Mouse (Mus musculus) hindbrain, postnatal 0 days (tissue): ENCODE measurements around the gene Wdr20. TPM values are rescaled to one million over a fixed set of nuclear protein-coding genes. Genes with fewer than 3 reads are reported as not detected.
A peak's percentile ranks its signal among the peaks of the same experiment; 100 is the strongest.

Experiments used
- ATAC-seq: fragments of 200-750 bp; cut with Nextera tagmentation; 2 replicates; pipeline ENCODE4 v1.8.0; 2017; ENCODE audit warnings: mild to moderate bottlenecking, moderate TSS enrichment, moderate library complexity
- DNase-seq: peaks from one replicate; pipeline ENCODE4 v3.0.0-alpha.2; 2015; ENCODE audit warnings: low spot score
- H3K27ac ChIP-seq: fragments of 300-500 bp; sonication (generic); 2 replicates; pipeline ENCODE4 v1.5.1; 2014; ENCODE audit warnings: mild to moderate bottlenecking
- H3K27me3 ChIP-seq: fragments of 300-500 bp; sonication (generic); 2 replicates; pipeline ENCODE4 v1.6.1; 2014; ENCODE audit warnings: low read length, mixed read lengths; ENCODE audit not compliant: insufficient read depth
- H3K36me3 ChIP-seq: fragments of 300-500 bp; sonication (generic); 2 replicates; pipeline ENCODE4 v1.6.1; 2014; ENCODE audit warnings: low read length, mixed read lengths; ENCODE audit not compliant: insufficient read depth
- H3K4me1 ChIP-seq: fragments of 300-500 bp; sonication (generic); 2 replicates; pipeline ENCODE4 v1.6.1; 2014; ENCODE audit warnings: antibody characterized with exemption, low read length, mixed read lengths; ENCODE audit not compliant: insufficient read depth
- H3K4me2 ChIP-seq: fragments of 300-500 bp; sonication (generic); 2 replicates; pipeline ENCODE4 v1.6.1; 2014; ENCODE audit warnings: low read depth, mild to moderate bottlenecking, low read length, moderate library complexity, mixed read lengths
- H3K4me3 ChIP-seq: fragments of 300-500 bp; sonication (generic); 2 replicates; pipeline ENCODE4 v1.5.1; 2014; ENCODE audit warnings: low read length
- H3K9ac ChIP-seq: fragments of 300-500 bp; sonication (generic); replicated peaks from 2 replicates; pipeline ENCODE4 v1.6.1; 2014; ENCODE audit warnings: mild to moderate bottlenecking, low read length, moderate library complexity, mixed read lengths
- H3K9me3 ChIP-seq: fragments of 300-500 bp; sonication (generic); 2 replicates; pipeline ENCODE4 v1.6.1; 2016; ENCODE audit warnings: low read length, mixed read lengths
- CTCF ChIP-seq: IDR thresholded peaks from 2 replicates; pipeline ENCODE4 v1.5.1; 2016; ENCODE audit warnings: antibody characterized with exemption, control low read depth, low read depth
- WGBS: fragments of 180-500 bp; shearing (Covaris S2); extraction: QIAGEN DNeasy Blood & Tissue Kit; methylation state at CpG from one replicate; pipeline ENCODE4 v1.1.7; 2014; 5-methylcytosine and 5-hydroxymethylcytosine counted together
- polyA plus RNA-seq: library from polyadenylated mRNA; unstranded; fragments of >200 nt; fragmentation: Nextera tagmentation; extraction: Ambion mirVana; gene quantifications from 2 replicates; pipeline ENCODE4 v1.2.1, GENCODE M21; 2015
- total RNA-seq: library from RNA; depleted of rRNA; stranded (reverse); fragments of >200 nt; gene quantifications from 2 replicates; pipeline ENCODE4 v1.2.3, GENCODE M21; 2014

Wdr20 gene
- total and polyA plus RNA-seq, 2 experiments from 2014 or later, result 17.1 to 28.8 TPM

GRCm38 (mm10) chr12:110762321-110762720, 24.6 kb downstream of the Wdr20 start:
- no peaks in the 10 kb centered on the region for H3K4me1 ChIP-seq
- H3K27me3 ChIP-seq, result no peaks in the 10 kb centered on the region
- peak; percentile 60 for DNase-seq
- no peak overlapping the region for H3K4me3 ChIP-seq
- ATAC-seq, result no peak
- no peak overlapping the region for H3K9ac ChIP-seq
- 49% methylated on average over 2 of the region's 2 CpGs for WGBS
- no peak for TF ChIP-seq CTCF
- H3K4me2 ChIP-seq, result no peak overlapping the region
- no peaks in the 10 kb centered on the region for H3K36me3 ChIP-seq
- H3K9me3 ChIP-seq, result no peaks in the 10 kb centered on the region
- no peak overlapping the region for H3K27ac ChIP-seq

GRCm38 (mm10) chr12:110764531-110764930, 26.8 kb downstream of the Wdr20 start:
- 89% methylated on average over 5 of the region's 5 CpGs for WGBS
- Histone ChIP-seq H3K4me2 (no peak overlapping the region), H3K9me3 (no peaks in the 10 kb centered on the region), H3K9ac (no peak overlapping the region), H3K27ac (no peak overlapping the region), H3K4me3 (no peak overlapping the region), H3K27me3 (no peaks in the 10 kb centered on the region), H3K36me3 (no peaks in the 10 kb centered on the region), H3K4me1 (peaks cover 4% of the 10 kb centered on the region; the same call in 1 of the 2 replicates)
- DNase-seq (no peak), ATAC-seq (no peak)
- no peak for TF ChIP-seq CTCF

- Histone ChIP-seq H3K4me3 (no peak overlapping the region), H3K4me1 (peaks cover 5% of the 10 kb centered on the region; the same call in 1 of the 2 replicates), H3K27me3 (no peaks in the 10 kb centered on the region), H3K4me2 (no peak overlapping the region), H3K9me3 (no peaks in the 10 kb centered on the region), H3K9ac (0 out of 2 replicates have a peak overlapping the region, but pooled peaks have one; percentile 2), H3K27ac (no peak overlapping the region), H3K36me3 (no peaks in the 10 kb centered on the region)
- no peak for DNase-seq
- no peak for TF ChIP-seq CTCF
- ATAC-seq, result no peak
These were observed 30.8 kb downstream of the Wdr20 start for GRCm38 (mm10) chr12:110768562-110768961.

GRCm38 (mm10) chr12:110769660-110770297, 32.0 kb downstream of the Wdr20 start:
- 0 out of 2 replicates have a peak overlapping the region, but pooled peaks have one; percentile 2 for H3K9ac ChIP-seq
- no peak overlapping the region for H3K4me2 ChIP-seq
- H3K36me3 ChIP-seq, result no peaks in the 10 kb centered on the region
- no peak overlapping the region for H3K4me3 ChIP-seq
- peak overlapping the region; percentile 26 for H3K27ac ChIP-seq
- H3K27me3 ChIP-seq, result no peaks in the 10 kb centered on the region
- no peak for TF ChIP-seq CTCF
- ATAC-seq (no peak), DNase-seq (no peak)
- H3K9me3 ChIP-seq, result no peaks in the 10 kb centered on the region
- H3K4me1 ChIP-seq, result peaks cover 5% of the 10 kb centered on the region; the same call in 1 of the 2 replicates
- WGBS, result 58% methylated on average over 6 of the region's 6 CpGs

- ATAC-seq, result no peak
- TF ChIP-seq CTCF, result no peak
- 88% methylated on average over 10 of the region's 10 CpGs for WGBS
These were observed 32.9 kb downstream of the Wdr20 start for GRCm38 (mm10) chr12:110770479-110771247.

GRCm38 (mm10) chr12:110771961-110772360, 34.2 kb downstream of the Wdr20 start:
- no peaks in the 10 kb centered on the region for H3K27me3 ChIP-seq
- TF ChIP-seq CTCF, result no peak
- no peak overlapping the region for H3K9ac ChIP-seq
- H3K27ac ChIP-seq, result no peak overlapping the region
- DNase-seq (no peak), ATAC-seq (no peak)
- H3K4me2 ChIP-seq, result no peak overlapping the region
- H3K4me3 ChIP-seq, result no peak overlapping the region
- no peaks in the 10 kb centered on the region for H3K36me3 ChIP-seq
- 89% methylated on average over 6 of the region's 6 CpGs for WGBS
- H3K4me1 ChIP-seq, result peaks cover 10% of the 10 kb centered on the region
- no peaks in the 10 kb centered on the region for H3K9me3 ChIP-seq

More at GRCm38 (mm10) chr12:110770479-110771247, 32.9 kb downstream of the Wdr20 start:
- no peak for DNase-seq
- Histone ChIP-seq H3K9me3 (no peaks in the 10 kb centered on the region), H3K4me3 (no peak overlapping the region), H3K9ac (no peak overlapping the region), H3K4me1 (peaks cover 7% of the 10 kb centered on the region), H3K27me3 (no peaks in the 10 kb centered on the region), H3K27ac (no peak overlapping the region), H3K4me2 (no peak overlapping the region), H3K36me3 (no peaks in the 10 kb centered on the region)
